Mouse (Mus musculus) heart, embryonic 11.5 days (tissue): Measurements from ENCODE around the gene Stat5b. TPM values are rescaled to one million over a fixed set of nuclear protein-coding genes. Genes with fewer than 3 reads are reported as not detected.
A peak's percentile ranks its signal among the peaks of the same experiment; 100 is the strongest.

Experiments used
- ATAC-seq: fragments of 200-750 bp; cut with Nextera tagmentation; replicated peaks from 2 replicates; pipeline ENCODE4 v1.8.0; 2017; ENCODE audit warnings: moderate library complexity; ENCODE audit not compliant: insufficient number of reproducible peaks, low FRiP score, low TSS enrichment
- H3K27ac ChIP-seq: fragments of 300-500 bp; sonication (generic); 2 replicates; pipeline ENCODE4 v1.5.1; 2014; ENCODE audit warnings: mild to moderate bottlenecking, low read depth, low read length
- H3K27me3 ChIP-seq: fragments of 300-500 bp; sonication (generic); 2 replicates; pipeline ENCODE4 v1.6.1; 2014; ENCODE audit warnings: mild to moderate bottlenecking, low read length, mixed read lengths; ENCODE audit not compliant: control insufficient read depth, insufficient read depth
- H3K36me3 ChIP-seq: fragments of 300-500 bp; sonication (generic); 2 replicates; pipeline ENCODE4 v1.6.1; 2014; ENCODE audit warnings: mild to moderate bottlenecking, low read length, moderate library complexity, mixed read lengths; ENCODE audit not compliant: control insufficient read depth, insufficient read depth
- H3K4me1 ChIP-seq: fragments of 300-500 bp; sonication (generic); 2 replicates; pipeline ENCODE4 v1.6.1; 2014; ENCODE audit warnings: low read length; ENCODE audit not compliant: control insufficient read depth, insufficient read depth
- H3K4me2 ChIP-seq: fragments of 300-500 bp; sonication (generic); 2 replicates; pipeline ENCODE4 v1.6.1; 2014; ENCODE audit warnings: mild to moderate bottlenecking, moderate library complexity
- H3K4me3 ChIP-seq: fragments of 300-500 bp; sonication (generic); 2 replicates; pipeline ENCODE4 v1.5.1; 2014; ENCODE audit warnings: low read depth, low read length
- H3K9ac ChIP-seq: fragments of 300-500 bp; sonication (generic); 2 replicates; pipeline ENCODE4 v1.6.1; 2014; ENCODE audit warnings: mild to moderate bottlenecking, low read depth, low read length, moderate library complexity
- H3K9me3 ChIP-seq: fragments of 300-500 bp; sonication (generic); replicated peaks from 2 replicates; pipeline ENCODE4 v1.6.1; 2016; ENCODE audit warnings: low read length; ENCODE audit not compliant: control insufficient read depth
- WGBS: fragments of 180-500 bp; shearing (Covaris S2); extraction: QIAGEN DNeasy Blood & Tissue Kit; methylation state at CpG from one replicate; pipeline ENCODE4 v1.1.7; 2014; ENCODE audit not compliant: insufficient replicate concordance; 5-methylcytosine and 5-hydroxymethylcytosine counted together
- polyA plus RNA-seq: library from polyadenylated mRNA; unstranded; fragments of >200 nt; fragmentation: Nextera tagmentation; extraction: Ambion mirVana; gene quantifications from 2 replicates; pipeline ENCODE4 v1.2.1, GENCODE M21; 2014

Gene Stat5b
- polyA plus RNA-seq, 1 experiment from 2014 or later: 26.4 TPM

GRCm38 (mm10) chr11:100758707-100759610 is 91.6 kb downstream of the Stat5b start:
- Histone ChIP-seq H3K36me3 (no peaks in the 10 kb centered on the region), H3K9me3 (no peaks in the 10 kb centered on the region), H3K27ac (no peak overlapping the region), H3K27me3 (peaks cover 62% of the 10 kb centered on the region), H3K9ac (no peak overlapping the region), H3K4me1 (peaks cover 8% of the 10 kb centered on the region), H3K4me3 (peak overlapping the region; percentile 33), H3K4me2 (peak overlapping the region; percentile 61)
- ATAC-seq: 0 out of 2 replicates have a peak, but pooled peaks have one; percentile 18
- WGBS: 2% methylated on average over 34 of the region's 35 CpGs

DNA sequence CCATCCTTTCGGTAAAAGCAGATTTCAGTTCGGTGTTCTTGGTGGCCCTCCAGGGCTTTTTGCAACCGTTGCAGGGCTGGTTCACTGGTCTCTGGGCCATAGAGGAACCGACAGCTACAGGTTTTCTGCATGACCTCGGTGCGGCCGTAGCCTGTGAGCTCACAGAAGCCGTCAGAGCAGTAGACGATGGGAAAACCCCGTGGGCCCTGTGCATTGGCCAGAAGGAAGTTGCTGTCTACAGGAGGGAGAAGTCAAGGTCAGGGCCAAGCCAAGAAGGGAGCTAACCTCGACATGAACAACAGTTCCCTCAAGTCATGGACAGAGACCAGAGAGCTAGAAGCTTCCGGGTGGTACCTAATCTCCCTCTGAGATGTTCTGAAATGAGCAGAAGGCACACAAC is 93.0 kb downstream of the Stat5b start:
- peaks cover 8% of the 10 kb centered on the region for H3K4me1 ChIP-seq
- WGBS: 79% methylated on average over 12 of the region's 12 CpGs
- H3K4me3 ChIP-seq: no peak overlapping the region
- no peak for ATAC-seq
- H3K4me2 ChIP-seq: no peak overlapping the region
- H3K27ac ChIP-seq: no peak overlapping the region
- H3K27me3 ChIP-seq: peaks cover 58% of the 10 kb centered on the region
- no peak overlapping the region for H3K9ac ChIP-seq
- H3K36me3 ChIP-seq: no peaks in the 10 kb centered on the region
- H3K9me3 ChIP-seq: no peaks in the 10 kb centered on the region

GRCm38 (mm10) chr11:100756476-100756875 is 94.0 kb downstream of the Stat5b start:
- Histone ChIP-seq H3K4me3 (no peak overlapping the region), H3K36me3 (no peaks in the 10 kb centered on the region), H3K9me3 (no peaks in the 10 kb centered on the region), H3K4me2 (no peak overlapping the region), H3K9ac (no peak overlapping the region), H3K27ac (no peak overlapping the region), H3K4me1 (peaks cover 8% of the 10 kb centered on the region), H3K27me3 (peaks cover 58% of the 10 kb centered on the region)
- ATAC-seq: no peak
- 54% methylated on average over 6 of the region's 6 CpGs for WGBS

GRCm38 (mm10) chr11:100754693-100755057 is 95.8 kb downstream of the Stat5b start:
- Histone ChIP-seq H3K4me2 (no peak overlapping the region), H3K9ac (no peak overlapping the region), H3K27ac (no peak overlapping the region), H3K4me1 (peaks cover 5% of the 10 kb centered on the region), H3K36me3 (no peaks in the 10 kb centered on the region), H3K9me3 (no peaks in the 10 kb centered on the region), H3K27me3 (peaks cover 53% of the 10 kb centered on the region), H3K4me3 (no peak overlapping the region)
- WGBS: 85% methylated on average over 3 of the region's 3 CpGs
- no peak for ATAC-seq

DNA sequence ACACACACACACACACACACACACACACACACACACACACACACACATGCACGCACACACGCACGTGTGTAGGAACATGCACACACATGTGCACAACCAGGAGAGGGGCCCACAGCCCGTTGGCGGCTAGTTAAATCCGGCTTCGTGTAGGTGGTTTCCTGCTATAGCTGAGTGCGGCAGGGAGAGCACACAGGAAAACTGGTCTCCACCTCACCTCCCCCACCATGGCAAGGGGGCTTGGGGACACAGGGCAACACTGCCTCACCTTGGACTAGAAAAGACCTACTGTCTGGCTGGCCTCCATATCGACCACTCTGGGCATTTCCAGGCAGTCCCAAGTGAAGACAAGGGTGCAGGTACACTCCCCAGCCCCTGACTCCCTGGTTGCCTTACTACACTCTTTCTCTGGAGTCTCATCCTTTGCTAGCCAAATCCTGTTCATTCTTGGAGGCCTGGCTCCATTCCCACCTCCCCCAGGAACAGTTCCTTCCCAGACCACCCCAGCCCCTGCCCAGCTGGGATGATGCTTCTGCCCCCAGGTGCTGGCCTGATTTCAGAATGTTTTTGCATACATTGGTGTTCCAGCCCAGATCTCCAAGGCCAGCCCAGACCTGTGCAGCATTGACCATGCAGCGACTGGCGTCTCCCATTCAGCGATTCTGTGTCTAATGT is 96.4 kb downstream of the Stat5b start:
- Histone ChIP-seq H3K4me3 (no peak overlapping the region), H3K4me1 (no peaks in the 10 kb centered on the region; the same call in 1 of the 2 replicates), H3K27ac (no peak overlapping the region), H3K36me3 (no peaks in the 10 kb centered on the region), H3K4me2 (no peak overlapping the region), H3K27me3 (peaks cover 53% of the 10 kb centered on the region), H3K9me3 (no peaks in the 10 kb centered on the region), H3K9ac (no peak overlapping the region)
- WGBS: 74% methylated on average over 12 of the region's 12 CpGs
- ATAC-seq: no peak

DNA sequence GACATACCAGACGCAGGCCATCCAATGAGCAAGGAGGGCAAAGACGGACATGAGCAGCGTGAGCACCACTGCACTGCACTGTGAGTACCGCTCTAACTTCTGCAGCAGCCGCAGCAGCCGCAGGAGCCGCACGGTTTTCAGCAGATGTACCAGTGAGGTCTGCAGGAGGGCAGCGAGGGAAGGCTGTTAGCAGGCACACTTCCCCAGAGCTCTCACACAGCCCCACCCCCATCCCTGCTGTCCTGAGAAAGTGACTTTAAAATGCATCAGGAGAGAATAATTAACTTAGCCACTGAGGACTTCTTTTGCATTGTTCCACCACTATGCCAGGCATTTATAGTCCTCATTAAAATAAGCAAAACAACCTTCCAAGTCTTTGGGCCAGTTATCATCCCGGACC is 98.2 kb downstream of the Stat5b start:
- Histone ChIP-seq H3K27ac (no peak overlapping the region), H3K9me3 (no peaks in the 10 kb centered on the region), H3K27me3 (peaks cover 56% of the 10 kb centered on the region), H3K36me3 (no peaks in the 10 kb centered on the region), H3K4me3 (no peak overlapping the region), H3K4me2 (no peak overlapping the region), H3K9ac (no peak overlapping the region), H3K4me1 (no peaks in the 10 kb centered on the region)
- WGBS: 27% methylated on average over 10 of the region's 10 CpGs
- no peak for ATAC-seq

DNA sequence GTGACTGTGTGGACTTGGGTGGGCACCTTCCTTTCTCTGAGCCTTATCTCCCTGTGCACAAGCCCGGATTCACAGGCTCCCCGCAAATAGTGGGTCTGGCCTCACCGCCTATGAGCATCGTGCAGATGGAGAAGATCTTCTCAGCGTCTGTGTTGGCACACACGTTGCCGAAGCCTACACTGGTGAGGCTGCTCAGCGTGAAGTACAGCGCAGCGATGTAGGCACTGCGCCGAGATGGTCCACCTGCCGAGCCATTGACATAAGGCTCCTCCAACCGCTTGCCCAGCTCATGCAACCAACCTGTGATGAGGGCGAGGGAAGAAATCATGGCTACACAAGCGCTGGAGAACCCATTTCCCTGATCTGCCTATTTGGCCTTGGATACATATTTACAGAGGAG is 100.4 kb downstream of the Stat5b start:
- no peak for ATAC-seq
- WGBS: 78% methylated on average over 16 of the region's 16 CpGs

GRCm38 (mm10) chr11:100749469-100749868 is 101.1 kb downstream of the Stat5b start:
- no peaks in the 10 kb centered on the region for H3K4me1 ChIP-seq
- peaks cover 60% of the 10 kb centered on the region for H3K27me3 ChIP-seq
- H3K36me3 ChIP-seq: no peaks in the 10 kb centered on the region
- no peak overlapping the region for H3K27ac ChIP-seq
- H3K4me3 ChIP-seq: no peak overlapping the region
- no peak for ATAC-seq
- no peaks in the 10 kb centered on the region for H3K9me3 ChIP-seq
- 31% methylated on average over 25 of the region's 25 CpGs for WGBS
- H3K4me2 ChIP-seq: no peak overlapping the region
- no peak overlapping the region for H3K9ac ChIP-seq

More for the DNA sequence above, 100.4 kb downstream of the Stat5b start:
- Histone ChIP-seq H3K27me3 (peaks cover 63% of the 10 kb centered on the region), H3K4me2 (no peak overlapping the region), H3K4me1 (no peaks in the 10 kb centered on the region), H3K4me3 (no peak overlapping the region), H3K27ac (no peak overlapping the region), H3K36me3 (no peaks in the 10 kb centered on the region), H3K9ac (no peak overlapping the region), H3K9me3 (no peaks in the 10 kb centered on the region)
